Mouse (Mus musculus): ENCODE data around the gene Gm13124. TPM values are rescaled to one million over a fixed set of nuclear protein-coding genes. Genes with fewer than 3 reads are reported as not detected.
A peak's percentile ranks its signal among the peaks of the same experiment; 100 is the strongest.
"Not testable (repeated sequence)": the region's sequence is repeated elsewhere in the genome, so short reads cannot be mapped to it uniquely, and the experiment has no call there.

Gm13124 gene
- not detected in 2 replicates for polyA plus RNA-seq (2015; fragmentation: Nextera tagmentation; extraction: Ambion mirVana)

- no peak for ATAC-seq
These were observed at the start of gene Gm13124 for GRCm38 (mm10) chr4:144565034-144565433. Gene Gm13124 (minus strand): TSS chr4:144565134.

GRCm38 (mm10) chr4:144614586-144614985 is 49.7 kb upstream of the Gm13124 start:
- Histone ChIP-seq H3K4me2 (replicated peaks) (no peak overlapping the region), H3K9ac (replicated peaks) (no peak overlapping the region), H3K4me1 (replicated peaks) (no peaks in the 10 kb centered on the region), H3K36me3 (no peaks in the 10 kb centered on the region), H3K27ac (no peak overlapping the region), H3K9me3 (peaks cover 51% of the 10 kb centered on the region), H3K27me3 (no peaks in the 10 kb centered on the region), H3K4me3 (replicated peaks) (no peak overlapping the region)
- WGBS: 65% methylated on average over 1 of the region's 1 CpGs
- ATAC-seq: no peak

More at GRCm38 (mm10) chr4:144565034-144565433, at the start of gene Gm13124:
- no peak within 1 kb of the TSS for H3K9ac ChIP-seq (replicated peaks)
- H3K9me3 ChIP-seq: peaks cover 45% of the 10 kb centered on the region
- no peaks in the 10 kb centered on the region for H3K36me3 ChIP-seq
- no peaks in the 10 kb centered on the region for H3K4me1 ChIP-seq (replicated peaks)
- no peak within 1 kb of the TSS for H3K27ac ChIP-seq
- 89% methylated on average over 1 of the region's 1 CpGs for WGBS
- H3K4me2 ChIP-seq (replicated peaks): no peak within 1 kb of the TSS
- H3K4me3 ChIP-seq (replicated peaks): no peak within 1 kb of the TSS
- no peaks in the 10 kb centered on the region for H3K27me3 ChIP-seq

GRCm38 (mm10) chr4:144613407-144613806 is 48.5 kb upstream of the Gm13124 start, which contains the start of gene Aadacl4:
Gene Aadacl4 (plus strand): TSS chr4:144613707.
- no peak for ATAC-seq
- H3K9ac ChIP-seq (replicated peaks): no peak within 1 kb of the TSS
- H3K4me2 ChIP-seq (replicated peaks): no peak within 1 kb of the TSS
- H3K4me3 ChIP-seq (replicated peaks): no peak within 1 kb of the TSS
- H3K4me1 ChIP-seq (replicated peaks): no peaks in the 10 kb centered on the region
- no peak within 1 kb of the TSS for H3K27ac ChIP-seq
- WGBS: 35% methylated on average over 1 of the region's 1 CpGs
- H3K36me3 ChIP-seq: no peaks in the 10 kb centered on the region
- H3K9me3 ChIP-seq: peaks cover 43% of the 10 kb centered on the region
- no peaks in the 10 kb centered on the region for H3K27me3 ChIP-seq

GRCm38 (mm10) chr4:144592790-144593189 is 27.9 kb upstream of the Gm13124 start:
- Histone ChIP-seq H3K36me3 (no peaks in the 10 kb centered on the region), H3K4me2 (replicated peaks) (no peak overlapping the region), H3K9ac (replicated peaks) (no peak overlapping the region), H3K27ac (no peak overlapping the region), H3K27me3 (no peaks in the 10 kb centered on the region), H3K4me3 (replicated peaks) (no peak overlapping the region), H3K9me3 (peaks cover 40% of the 10 kb centered on the region), H3K4me1 (replicated peaks) (no peaks in the 10 kb centered on the region)
- no peak for ATAC-seq

GRCm38 (mm10) chr4:144586207-144586606 is 21.3 kb upstream of the Gm13124 start:
- not testable (repeated sequence) for H3K4me3 ChIP-seq (replicated peaks); H3K36me3 ChIP-seq; H3K4me1 ChIP-seq (replicated peaks); H3K4me2 ChIP-seq (replicated peaks); H3K9ac ChIP-seq (replicated peaks); H3K27ac ChIP-seq; H3K27me3 ChIP-seq
- H3K9me3 ChIP-seq: peaks cover 53% of the 10 kb centered on the region
- 79% methylated on average over 12 of the region's 16 CpGs for WGBS
- 0 out of 2 replicates have a peak, but pooled peaks have one; percentile 66 for ATAC-seq

- no peak overlapping the region for H3K27ac ChIP-seq
- no peak overlapping the region for H3K4me3 ChIP-seq (replicated peaks)
- no peaks in the 10 kb centered on the region for H3K4me1 ChIP-seq (replicated peaks)
- H3K9me3 ChIP-seq: peaks cover 23% of the 10 kb centered on the region
- H3K27me3 ChIP-seq: no peaks in the 10 kb centered on the region
- ATAC-seq: no peak
- H3K4me2 ChIP-seq (replicated peaks): no peak overlapping the region
- H3K9ac ChIP-seq (replicated peaks): no peak overlapping the region
- H3K36me3 ChIP-seq: no peaks in the 10 kb centered on the region
These were observed 2.8 kb upstream of the Gm13124 start for GRCm38 (mm10) chr4:144567752-144568151.

- Histone ChIP-seq H3K4me2 (replicated peaks) (no peak overlapping the region), H3K9me3 (peaks cover 62% of the 10 kb centered on the region), H3K4me1 (replicated peaks) (no peaks in the 10 kb centered on the region), H3K27ac (no peak overlapping the region), H3K4me3 (replicated peaks) (no peak overlapping the region), H3K27me3 (no peaks in the 10 kb centered on the region), H3K9ac (replicated peaks) (no peak overlapping the region), H3K36me3 (no peaks in the 10 kb centered on the region)
- 62% methylated on average over 2 of the region's 2 CpGs for WGBS
- no peak for ATAC-seq
These were observed 3.7 kb downstream of the Gm13124 start for GRCm38 (mm10) chr4:144561205-144561604.

- H3K4me1 ChIP-seq (replicated peaks): no peaks in the 10 kb centered on the region
- peaks cover 63% of the 10 kb centered on the region for H3K9me3 ChIP-seq
- ATAC-seq: no peak
- no peak overlapping the region for H3K4me2 ChIP-seq (replicated peaks)
- H3K4me3 ChIP-seq (replicated peaks): no peak overlapping the region
- H3K27ac ChIP-seq: no peak overlapping the region
- H3K36me3 ChIP-seq: no peaks in the 10 kb centered on the region
- no peaks in the 10 kb centered on the region for H3K27me3 ChIP-seq
- H3K9ac ChIP-seq (replicated peaks): no peak overlapping the region
These were observed 5.1 kb downstream of the Gm13124 start for GRCm38 (mm10) chr4:144559792-144560191.

- no peak overlapping the region for H3K9ac ChIP-seq (replicated peaks)
- no peaks in the 10 kb centered on the region for H3K4me1 ChIP-seq (replicated peaks)
- no peak overlapping the region for H3K27ac ChIP-seq
- ATAC-seq: no peak
- peaks cover 45% of the 10 kb centered on the region for H3K9me3 ChIP-seq
- no peak overlapping the region for H3K4me2 ChIP-seq (replicated peaks)
- H3K36me3 ChIP-seq: no peaks in the 10 kb centered on the region
- no peak overlapping the region for H3K4me3 ChIP-seq (replicated peaks)
- no peaks in the 10 kb centered on the region for H3K27me3 ChIP-seq
These were observed 13.8 kb downstream of the Gm13124 start for GRCm38 (mm10) chr4:144551156-144551555.

- ATAC-seq; H3K4me3 ChIP-seq (replicated peaks); H3K27ac ChIP-seq; H3K9ac ChIP-seq (replicated peaks); H3K36me3 ChIP-seq; H3K4me1 ChIP-seq (replicated peaks); H3K27me3 ChIP-seq; H3K4me2 ChIP-seq (replicated peaks): not testable (repeated sequence)
- WGBS: 91% methylated on average over 13 of the region's 13 CpGs
- peaks cover 53% of the 10 kb centered on the region for H3K9me3 ChIP-seq
These were observed 19.6 kb downstream of the Gm13124 start for GRCm38 (mm10) chr4:144545339-144545738.

GRCm38 (mm10) chr4:144544689-144545088 is 20.2 kb downstream of the Gm13124 start:
- no peaks in the 10 kb centered on the region for H3K4me1 ChIP-seq (replicated peaks)
- H3K4me2 ChIP-seq (replicated peaks): no peak overlapping the region
- H3K27me3 ChIP-seq: no peaks in the 10 kb centered on the region
- ATAC-seq: no peak
- no peak overlapping the region for H3K27ac ChIP-seq
- H3K9me3 ChIP-seq: peaks cover 57% of the 10 kb centered on the region
- H3K36me3 ChIP-seq: no peaks in the 10 kb centered on the region
- H3K9ac ChIP-seq (replicated peaks): no peak overlapping the region
- WGBS: 82% methylated on average over 1 of the region's 1 CpGs
- H3K4me3 ChIP-seq (replicated peaks): no peak overlapping the region

GRCm38 (mm10) chr4:144519522-144519921 is 45.4 kb downstream of the Gm13124 start, which contains the start of gene 9430007A20Rik:
Gene 9430007A20Rik (plus strand): TSS chr4:144519822.
- H3K4me1 ChIP-seq (replicated peaks): no peaks in the 10 kb centered on the region
- H3K4me3 ChIP-seq (replicated peaks): no peak within 1 kb of the TSS
- H3K36me3 ChIP-seq: no peaks in the 10 kb centered on the region
- H3K9me3 ChIP-seq: peaks cover 49% of the 10 kb centered on the region
- ATAC-seq: no peak
- no peak within 1 kb of the TSS for H3K4me2 ChIP-seq (replicated peaks)
- H3K27me3 ChIP-seq: no peaks in the 10 kb centered on the region
- WGBS: 80% methylated on average over 5 of the region's 5 CpGs
- H3K27ac ChIP-seq: no peak within 1 kb of the TSS
- H3K9ac ChIP-seq (replicated peaks): no peak within 1 kb of the TSS

GRCm38 (mm10) chr4:144506518-144506917 is 58.4 kb downstream of the Gm13124 start:
- no peak overlapping the region for H3K4me2 ChIP-seq (replicated peaks)
- no peak overlapping the region for H3K4me3 ChIP-seq (replicated peaks)
- peaks cover 28% of the 10 kb centered on the region for H3K9me3 ChIP-seq
- no peak overlapping the region for H3K27ac ChIP-seq
- H3K9ac ChIP-seq (replicated peaks): no peak overlapping the region
- no peak for ATAC-seq
- no peaks in the 10 kb centered on the region for H3K4me1 ChIP-seq (replicated peaks)
- no peaks in the 10 kb centered on the region for H3K36me3 ChIP-seq
- no peaks in the 10 kb centered on the region for H3K27me3 ChIP-seq
- WGBS: 84% methylated on average over 1 of the region's 1 CpGs
